Mouse (Mus musculus): Measurements from ENCODE around the gene Sema7a.
A peak's percentile ranks its signal among the peaks of the same experiment; 100 is the strongest.

Sema7a gene

DNA sequence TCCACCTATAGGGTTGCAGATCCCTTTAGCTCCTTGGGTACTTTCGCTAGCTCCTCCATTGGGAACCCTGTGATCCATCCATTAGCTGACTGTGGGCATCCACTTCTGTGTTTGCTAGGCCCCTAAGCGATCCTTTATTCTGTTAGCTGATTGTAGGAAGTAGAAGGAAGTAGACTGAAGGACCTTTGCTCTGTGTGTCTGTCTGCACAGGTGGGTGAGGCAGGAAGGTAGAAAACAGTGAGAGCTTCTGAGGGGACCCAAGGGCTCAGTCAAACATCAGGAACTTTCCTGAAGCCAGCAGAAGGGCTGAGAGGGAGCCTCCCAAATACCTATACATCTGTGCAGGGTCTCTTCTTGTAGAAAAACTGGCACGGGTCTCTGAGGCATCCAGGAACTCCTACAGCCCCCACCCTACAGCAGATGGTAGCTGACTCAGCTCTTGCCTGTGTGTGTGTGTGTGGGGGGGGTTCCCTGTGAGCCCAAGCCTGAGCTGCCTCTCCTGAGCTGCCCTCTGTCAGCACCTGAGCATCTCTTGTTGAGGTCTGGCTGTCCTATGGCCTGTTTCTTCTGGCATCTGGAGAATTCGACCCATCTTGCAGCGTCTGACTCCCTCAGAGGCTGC lies 35.4 kb downstream of the Sema7a start:
- no peak for DNase-seq (ENCODE audit: extremely low spot score, low spot score)

DNA sequence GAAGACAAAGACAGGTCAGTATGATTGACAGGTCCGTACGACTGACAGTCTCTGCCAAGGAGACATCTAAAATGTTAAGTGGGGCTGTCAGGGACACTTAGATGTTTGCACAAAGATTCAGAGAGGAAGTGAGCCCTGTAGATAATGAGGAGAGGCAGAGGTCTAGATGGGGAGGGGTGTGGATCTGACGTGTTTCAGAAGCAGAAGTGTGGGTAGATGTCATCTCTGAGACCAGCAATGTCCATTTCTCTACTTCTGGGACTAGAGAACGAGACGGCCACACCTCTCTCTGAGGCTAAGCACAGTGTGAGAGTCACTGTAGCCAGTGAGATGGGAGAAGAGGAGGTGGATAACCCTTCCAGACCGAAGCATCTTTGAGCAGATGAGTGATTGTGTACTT lies 38.1 kb downstream of the Sema7a start:
- no peak for DNase-seq (ENCODE audit: extremely low spot score, low spot score)

DNA sequence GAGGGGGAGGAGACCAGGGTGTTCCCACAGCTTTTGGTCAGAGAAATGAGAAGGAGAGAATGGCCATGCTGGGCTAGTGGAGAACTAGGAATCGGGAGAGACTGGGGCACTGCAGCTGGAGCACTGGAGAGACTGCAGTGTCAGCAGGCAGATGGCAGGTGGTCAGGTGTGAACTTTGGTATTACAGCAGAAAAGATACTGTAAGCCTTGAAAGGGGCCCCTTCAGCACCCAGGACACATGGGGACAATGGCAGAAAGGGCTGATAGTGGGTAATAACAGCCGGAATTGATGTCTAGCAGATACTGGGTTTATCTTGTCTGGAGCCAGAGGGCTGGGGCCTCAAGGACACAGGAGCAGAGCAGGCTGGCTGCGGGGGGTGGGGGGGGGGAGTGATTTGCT lies 38.9 kb downstream of the Sema7a start:
- DNase-seq (ENCODE audit: extremely low spot score, low spot score) = no peak

GRCm38 (mm10) chr9:57980570-57980969 lies 40.7 kb downstream of the Sema7a start:
- no peak for DNase-seq (ENCODE audit: extremely low spot score, low spot score)

DNA sequence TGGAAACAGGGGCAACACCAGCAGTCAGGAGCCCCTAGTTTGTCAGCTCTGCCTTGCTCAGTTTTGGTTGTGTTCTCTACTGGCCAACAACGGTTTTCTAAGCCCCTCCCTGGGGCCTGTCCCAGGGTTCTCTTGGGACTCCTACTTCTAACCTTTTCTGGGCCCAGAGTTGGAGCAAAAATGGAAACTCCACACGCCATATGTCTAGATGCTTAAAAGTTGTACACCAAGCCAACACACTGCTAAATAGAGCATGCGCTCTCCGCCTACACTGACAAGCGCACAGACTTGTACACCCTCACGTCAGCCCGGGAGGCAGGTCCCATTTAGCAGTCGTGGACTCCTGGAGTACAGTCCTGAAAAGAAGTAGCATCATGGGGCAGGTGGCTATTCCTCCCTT lies 45.4 kb downstream of the Sema7a start:
- no peak for DNase-seq (ENCODE audit: extremely low spot score, low spot score)

DNA sequence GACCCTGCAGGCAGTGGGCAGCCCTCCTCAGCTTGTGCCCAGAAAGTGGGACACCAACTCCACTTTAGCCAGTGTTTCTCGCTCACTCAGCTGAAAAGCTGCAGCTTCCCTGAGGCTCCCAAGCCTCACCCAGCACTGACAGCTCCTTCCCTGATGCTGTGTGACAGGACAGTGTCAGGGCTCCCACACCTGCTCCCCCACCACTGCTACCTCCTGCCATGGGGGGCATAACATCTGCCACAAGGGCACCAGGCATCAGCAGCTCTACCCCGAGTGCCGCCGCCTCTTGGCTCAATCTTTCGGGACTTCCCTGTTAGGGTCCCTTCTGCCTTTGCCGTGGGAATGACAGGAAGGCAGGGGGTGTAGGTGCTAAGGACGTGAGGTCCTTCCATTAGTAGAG lies 46.4 kb downstream of the Sema7a start:
- no peak for DNase-seq (ENCODE audit: extremely low spot score, low spot score)

GRCm38 (mm10) chr9:57988098-57988497 lies 48.2 kb downstream of the Sema7a start:
- no peak for DNase-seq (ENCODE audit: extremely low spot score, low spot score)

GRCm38 (mm10) chr9:57989309-57989708 lies 49.4 kb downstream of the Sema7a start:
- no peak for DNase-seq (ENCODE audit: extremely low spot score, low spot score)

DNA sequence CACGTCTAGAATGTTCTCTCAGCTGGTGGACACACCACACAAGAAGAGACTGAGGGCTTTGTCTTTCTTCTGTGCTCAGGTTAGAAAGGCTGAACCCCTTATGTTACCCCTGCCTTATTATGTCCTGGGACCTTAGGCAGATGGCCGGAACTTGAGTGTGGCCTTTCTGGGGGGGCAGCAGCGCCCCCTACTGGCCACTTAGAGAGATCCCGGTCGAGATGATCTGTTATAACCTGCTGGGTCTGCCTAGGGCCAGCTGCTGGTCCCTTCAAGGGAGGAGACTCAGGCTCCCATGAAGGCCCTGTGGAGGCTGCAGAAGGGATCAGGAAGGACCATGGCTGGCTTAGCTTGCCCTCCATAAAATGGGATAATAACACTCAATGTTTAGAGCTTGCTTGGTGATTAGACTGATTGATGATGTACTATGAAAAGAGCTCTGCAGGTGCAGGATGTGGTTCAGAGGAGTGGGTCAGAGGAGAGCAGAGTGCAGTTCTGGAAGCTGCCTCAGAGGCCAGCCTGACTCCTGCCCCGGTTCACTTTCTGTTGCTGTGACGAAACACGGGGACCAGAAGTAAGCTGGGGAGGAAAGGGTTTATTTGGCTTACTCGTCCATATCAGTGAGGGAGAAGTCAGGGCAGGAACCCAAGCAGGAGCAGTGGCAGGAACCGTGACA lies 50.7 kb downstream of the Sema7a start:
- peak; percentile 43 for DNase-seq (ENCODE audit: extremely low spot score, low spot score)

DNA sequence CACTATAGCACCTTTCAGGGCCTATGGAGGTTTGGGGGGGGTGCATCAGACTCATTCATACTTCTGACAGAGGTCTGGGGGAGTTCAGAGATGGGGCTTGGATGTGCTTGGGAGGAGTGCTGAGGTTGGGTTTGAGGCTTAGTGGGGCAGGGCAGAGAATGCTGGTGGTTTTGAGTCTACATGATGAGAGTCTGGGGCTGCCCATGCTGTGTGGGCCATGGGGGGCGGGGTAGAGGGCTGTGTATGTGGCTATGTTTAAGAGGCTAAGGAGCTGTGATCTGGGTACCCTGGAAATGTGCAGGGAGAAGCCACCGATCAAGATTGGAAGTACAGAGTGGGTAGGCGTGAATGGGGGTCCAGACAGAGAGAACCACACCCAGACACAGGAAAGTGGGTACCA lies 52.1 kb downstream of the Sema7a start:
- DNase-seq (ENCODE audit: extremely low spot score, low spot score) = no peak

- no peak for DNase-seq (ENCODE audit: extremely low spot score, low spot score)
Measured at GRCm38 (mm10) chr9:57992781-57993591, 53.1 kb downstream of the Sema7a start.

DNA sequence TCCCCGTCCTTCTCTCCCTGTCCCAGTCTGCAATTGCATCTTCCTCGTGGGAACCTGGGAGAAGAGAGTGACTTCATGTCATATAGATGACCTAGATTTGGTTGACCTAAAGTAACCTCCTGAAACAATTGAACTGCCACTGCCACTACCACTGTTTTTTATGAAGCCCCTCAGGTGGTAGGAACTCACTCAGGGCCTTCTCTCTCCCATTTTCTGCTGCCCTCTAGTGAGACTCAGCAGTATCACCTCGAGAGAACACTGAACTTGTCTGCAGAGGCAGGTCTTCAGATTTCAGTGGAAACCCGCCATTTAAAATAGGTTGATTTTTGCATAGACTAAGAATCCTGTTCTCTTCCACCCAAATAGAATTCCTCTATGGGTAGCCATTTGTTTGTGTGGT lies 55.4 kb downstream of the Sema7a start:
- peak; percentile 34 for DNase-seq (ENCODE audit: extremely low spot score, low spot score)

- DNase-seq (ENCODE audit: extremely low spot score, low spot score) = no peak
Measured at GRCm38 (mm10) chr9:57997511-57998031, 57.7 kb downstream of the Sema7a start.

DNA sequence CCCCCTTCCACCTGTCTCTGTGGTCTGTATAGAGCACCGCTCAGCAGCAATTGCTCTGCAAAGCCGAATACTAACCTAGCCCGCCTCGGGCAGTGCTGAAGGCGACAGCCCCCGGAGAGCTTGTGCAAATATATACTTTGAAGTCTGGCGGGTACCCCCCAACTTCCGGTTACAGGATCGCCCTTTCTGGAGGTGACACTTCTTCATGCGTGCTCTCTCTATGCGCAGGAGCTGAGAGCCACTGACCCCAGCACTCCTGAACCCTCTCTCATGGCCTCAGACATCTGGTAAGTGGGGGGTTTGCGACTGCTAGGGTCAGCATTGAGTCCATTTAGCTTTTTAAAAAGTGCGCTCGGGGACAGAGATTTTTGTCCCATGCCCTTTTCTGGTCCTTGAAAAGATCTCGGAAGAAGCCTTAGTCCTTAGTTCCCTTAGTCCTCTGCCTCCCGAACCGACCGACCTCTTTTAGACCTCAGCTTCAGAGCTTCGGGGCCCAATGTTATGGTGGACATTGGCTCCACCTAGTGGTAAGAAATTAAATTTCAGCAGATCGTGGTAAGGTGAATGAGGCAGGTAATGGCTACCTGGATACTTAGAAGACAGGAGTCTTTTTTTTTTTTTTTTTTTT lies 58.2 kb downstream of the Sema7a start:
- peak; percentile 61 for DNase-seq (ENCODE audit: extremely low spot score, low spot score)

DNA sequence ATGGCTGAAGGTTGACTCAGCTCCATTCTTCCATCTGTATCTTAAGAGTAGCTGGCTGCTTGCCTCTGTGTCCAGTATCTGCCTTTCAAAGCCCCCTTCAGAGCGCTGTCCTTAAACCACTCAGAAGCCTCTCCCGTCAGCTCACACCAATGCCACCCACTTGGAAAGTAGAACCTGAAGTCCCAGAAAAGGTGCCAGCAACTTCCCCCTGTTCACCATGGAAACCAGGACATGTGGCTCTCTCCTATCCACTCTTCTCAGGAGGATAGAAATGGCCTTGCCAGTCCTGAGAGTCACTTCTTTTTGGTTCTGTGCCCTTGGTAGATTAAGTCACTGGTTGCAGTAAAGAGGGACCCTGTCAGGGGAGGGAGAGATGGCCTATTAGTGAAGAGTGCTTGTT lies 58.8 kb downstream of the Sema7a start:
- no peak for DNase-seq (ENCODE audit: extremely low spot score, low spot score)

DNA sequence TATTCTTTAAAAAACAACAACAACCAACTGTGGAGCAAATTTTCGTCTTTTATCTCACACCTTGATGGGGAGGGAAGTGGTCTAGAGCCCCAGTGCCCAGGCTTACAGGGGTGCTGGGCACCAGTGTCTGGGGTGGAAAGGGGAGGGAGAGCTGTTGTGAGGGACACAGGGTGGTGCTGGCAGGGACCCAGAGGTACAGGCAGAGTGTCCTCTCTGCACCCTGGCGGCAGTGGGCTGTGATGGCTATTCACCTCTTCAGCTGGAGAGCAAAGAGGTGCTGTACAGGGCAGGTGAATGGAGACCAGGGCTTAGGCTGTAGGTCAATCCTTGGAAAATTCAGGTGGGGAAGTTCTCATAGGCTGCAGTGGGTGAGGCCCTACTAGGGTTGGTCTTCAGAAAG lies 59.8 kb downstream of the Sema7a start:
- DNase-seq (ENCODE audit: extremely low spot score, low spot score) = no peak

GRCm38 (mm10) chr9:58003272-58003671 lies 63.4 kb downstream of the Sema7a start:
- no peak for DNase-seq (ENCODE audit: extremely low spot score, low spot score)

DNA sequence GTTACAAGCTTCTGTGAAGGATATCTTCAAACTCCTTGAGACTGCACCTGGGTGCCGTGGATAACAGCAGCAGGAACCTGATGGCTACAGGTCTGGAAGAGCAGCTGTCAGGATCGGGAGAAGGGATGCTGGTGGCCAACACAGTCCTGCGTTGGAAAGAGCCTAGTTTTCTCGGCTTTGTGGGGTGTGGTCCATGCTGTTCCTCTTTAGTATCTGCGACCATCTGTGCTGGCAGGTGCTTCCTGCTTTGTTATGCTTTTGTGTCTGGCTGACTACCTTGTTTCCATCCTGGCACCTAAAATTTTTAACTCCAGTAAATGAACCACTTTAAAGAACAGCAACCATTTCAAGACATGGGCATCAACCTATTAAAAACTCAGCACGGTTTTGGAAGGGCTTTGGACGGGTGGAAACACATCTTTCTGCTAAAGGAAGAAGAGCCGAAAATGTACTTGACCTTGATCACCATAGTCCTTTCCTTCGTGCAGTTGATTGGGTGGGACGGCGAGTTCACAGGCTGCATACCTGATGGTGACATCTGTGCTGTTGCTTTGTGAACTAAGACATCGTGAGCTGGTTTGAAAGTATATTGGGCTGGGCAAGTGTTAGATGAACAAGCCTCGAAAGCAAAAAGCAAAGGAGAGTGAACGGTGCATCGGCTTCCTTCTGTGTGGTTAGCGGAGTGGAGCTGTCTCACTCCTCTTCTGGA lies 66.0 kb downstream of the Sema7a start, which contains the start of gene Cyp11a1:
TSS of gene Cyp11a1 (plus strand) at position 659 of the 709 bp plus-strand sequence.
- no peak for DNase-seq (ENCODE audit: extremely low spot score, low spot score)

- DNase-seq (ENCODE audit: extremely low spot score, low spot score) = no peak
Measured at GRCm38 (mm10) chr9:58008336-58009014, 68.6 kb downstream of the Sema7a start.

DNA sequence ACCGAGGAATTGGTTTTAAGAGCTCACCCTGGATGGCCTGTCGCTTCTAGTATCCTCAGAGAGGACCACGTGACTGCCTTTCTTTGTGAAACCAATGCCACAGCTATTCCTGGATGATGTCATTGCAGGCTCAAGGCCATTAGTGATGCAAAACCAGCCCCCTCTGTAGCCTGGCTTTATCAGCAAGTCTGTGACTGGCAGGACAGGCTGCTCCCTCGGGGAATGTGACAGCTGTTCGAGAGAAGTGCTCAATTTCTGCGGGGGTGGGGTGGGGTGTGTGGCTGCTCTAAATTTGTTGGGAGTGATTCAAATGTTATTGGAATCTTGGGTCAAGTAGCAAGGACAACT lies 69.1 kb downstream of the Sema7a start:
- peak; percentile 58 for DNase-seq (ENCODE audit: extremely low spot score, low spot score)

DNA sequence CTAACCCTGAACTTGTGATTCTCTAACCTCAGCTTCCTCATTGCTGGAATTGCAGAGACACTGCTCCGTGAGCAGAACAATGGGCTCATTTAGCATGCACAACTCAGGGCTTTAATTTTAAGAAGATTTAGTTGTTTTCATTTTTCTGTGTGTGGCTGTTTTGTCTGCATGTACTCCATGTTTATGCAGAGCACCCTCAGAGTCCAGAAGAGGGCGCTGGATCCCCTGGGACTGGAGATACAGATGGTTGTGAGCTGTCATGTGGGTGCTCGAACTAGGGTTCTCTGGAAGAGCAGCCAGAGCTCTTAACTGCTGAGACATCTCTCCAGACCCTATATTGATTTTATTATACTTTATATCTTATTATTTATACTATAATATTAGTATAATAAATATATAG lies 69.7 kb downstream of the Sema7a start:
- no peak for DNase-seq (ENCODE audit: extremely low spot score, low spot score)
